Mouse (Mus musculus) thymus, postnatal 0 days (tissue): ENCODE data around the gene Syne3. TPM values are rescaled to one million over a fixed set of nuclear protein-coding genes. Genes with fewer than 3 reads are reported as not detected.

Experiments used
- DNase-seq: peaks from one replicate; pipeline ENCODE4 v3.0.0-alpha.2; 2015; ENCODE audit warnings: low spot score
- polyA plus RNA-seq: library from polyadenylated mRNA; unstranded; fragments of >200 nt; fragmentation: Nextera tagmentation; extraction: Ambion mirVana; gene quantifications from 2 replicates; pipeline ENCODE4 v1.2.1, GENCODE M21; 2015

Gene Syne3
- polyA plus RNA-seq, 1 experiment from 2014 or later = 7.8 TPM

GRCm38 (mm10) chr12:104925765-104926164, 83.8 kb downstream of the Syne3 start:
- no peak for DNase-seq

GRCm38 (mm10) chr12:104925035-104925434, 84.6 kb downstream of the Syne3 start:
- no peak for DNase-seq

GRCm38 (mm10) chr12:104924546-104924945, 85.1 kb downstream of the Syne3 start:
- no peak for DNase-seq

GRCm38 (mm10) chr12:104923948-104924388, 85.6 kb downstream of the Syne3 start:
- DNase-seq = no peak

GRCm38 (mm10) chr12:104922647-104923046, 87.0 kb downstream of the Syne3 start:
- DNase-seq = no peak

GRCm38 (mm10) chr12:104921071-104921470, 88.5 kb downstream of the Syne3 start:
- no peak for DNase-seq

GRCm38 (mm10) chr12:104919247-104919646, 90.4 kb downstream of the Syne3 start:
- DNase-seq = no peak

GRCm38 (mm10) chr12:104917927-104918326, 91.7 kb downstream of the Syne3 start:
- no peak for DNase-seq

- DNase-seq = no peak
Measured at GRCm38 (mm10) chr12:104917297-104917696, 92.3 kb downstream of the Syne3 start.

GRCm38 (mm10) chr12:104916776-104917175, 92.8 kb downstream of the Syne3 start:
- DNase-seq = no peak

- DNase-seq = no peak
Measured at GRCm38 (mm10) chr12:104915681-104916080, 93.9 kb downstream of the Syne3 start.

GRCm38 (mm10) chr12:104912990-104913389, 96.6 kb downstream of the Syne3 start:
- DNase-seq = no peak

GRCm38 (mm10) chr12:104912281-104912933, 97.2 kb downstream of the Syne3 start:
- DNase-seq = no peak

GRCm38 (mm10) chr12:104909750-104910149, 99.9 kb downstream of the Syne3 start:
- DNase-seq = no peak

GRCm38 (mm10) chr12:104908986-104909385, 100.6 kb downstream of the Syne3 start:
- DNase-seq = no peak

GRCm38 (mm10) chr12:104908024-104908781, 101.4 kb downstream of the Syne3 start:
- DNase-seq = no peak

- no peak for DNase-seq
Measured at GRCm38 (mm10) chr12:104907133-104907532, 102.5 kb downstream of the Syne3 start.

- no peak for DNase-seq
Measured at GRCm38 (mm10) chr12:104904138-104904537, 105.5 kb downstream of the Syne3 start.

GRCm38 (mm10) chr12:104902392-104903053, 107.1 kb downstream of the Syne3 start:
- no peak for DNase-seq

GRCm38 (mm10) chr12:104901320-104901719, 108.3 kb downstream of the Syne3 start:
- no peak for DNase-seq

- no peak for DNase-seq
Measured at GRCm38 (mm10) chr12:104899835-104900234, 109.8 kb downstream of the Syne3 start.

GRCm38 (mm10) chr12:104899161-104899560, 110.4 kb downstream of the Syne3 start:
- DNase-seq = no peak
